Mouse (Mus musculus) left cerebral cortex, adult 18-20 months (tissue): ENCODE data around the gene Fchsd2. TPM values are rescaled to one million over a fixed set of nuclear protein-coding genes. Genes with fewer than 3 reads are reported as not detected.
A peak's percentile ranks its signal among the peaks of the same experiment; 100 is the strongest.

Experiments used
- DNase-seq, 2 experiments: peaks; one replicate each; pipeline ENCODE4 v3.0.0; 2021 to 2022; ENCODE audit warnings: low spot score in 2 of 2, mixed read lengths in 1 of 2
- total RNA-seq, 2 experiments: library from RNA; stranded (reverse); gene quantifications; 2 replicates each; pipeline ENCODE4 v1.2.3; 2021

The Fchsd2 gene
- total RNA-seq, 2 experiments from 2014 or later = 38.2 to 40.2 TPM

DNA sequence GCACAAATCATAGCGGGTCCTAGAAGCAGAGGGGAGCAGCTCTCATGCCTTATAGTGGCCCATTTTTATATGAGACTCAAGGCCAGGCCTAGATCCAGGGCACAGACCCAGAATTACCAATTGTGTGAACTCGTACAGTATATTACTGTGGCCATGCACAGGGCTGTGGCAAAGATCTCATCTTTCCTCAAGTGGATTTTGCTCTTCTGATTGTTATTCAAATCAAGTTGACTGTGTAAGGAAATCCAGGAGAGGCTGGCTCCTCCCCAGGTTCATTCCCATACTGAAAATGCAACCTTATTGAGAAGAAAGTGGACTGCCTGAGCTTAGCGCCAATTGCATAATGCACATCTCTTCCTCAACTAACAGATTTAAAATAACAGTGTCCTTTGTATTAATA lies 190.1 kb downstream of the Fchsd2 start:
- DNase-seq = no peak

GRCm38 (mm10) chr7:101284504-101284903 lies 191.8 kb downstream of the Fchsd2 start:
- no peak for DNase-seq

GRCm38 (mm10) chr7:101286891-101287290 lies 194.2 kb downstream of the Fchsd2 start:
- DNase-seq = no peak

DNA sequence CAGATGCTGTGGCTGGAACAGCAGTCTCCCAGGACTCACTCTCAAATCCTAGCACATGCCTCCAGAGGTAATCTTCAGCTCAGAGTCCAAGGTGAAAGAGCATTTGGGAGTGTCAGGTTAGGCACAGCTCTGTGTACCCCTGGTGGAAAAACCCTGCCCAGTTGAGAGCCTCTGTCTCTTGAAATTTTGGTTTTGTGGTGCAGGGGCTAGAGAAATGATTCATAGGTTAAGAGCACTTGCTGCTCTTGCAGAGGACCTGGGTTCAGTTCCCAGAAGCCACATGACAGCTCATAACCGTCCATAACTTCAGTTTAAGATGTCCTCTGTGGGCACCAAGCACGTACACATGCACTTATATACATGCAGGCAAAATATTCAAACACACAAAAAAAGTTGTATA lies 195.2 kb downstream of the Fchsd2 start:
- no peak for DNase-seq

DNA sequence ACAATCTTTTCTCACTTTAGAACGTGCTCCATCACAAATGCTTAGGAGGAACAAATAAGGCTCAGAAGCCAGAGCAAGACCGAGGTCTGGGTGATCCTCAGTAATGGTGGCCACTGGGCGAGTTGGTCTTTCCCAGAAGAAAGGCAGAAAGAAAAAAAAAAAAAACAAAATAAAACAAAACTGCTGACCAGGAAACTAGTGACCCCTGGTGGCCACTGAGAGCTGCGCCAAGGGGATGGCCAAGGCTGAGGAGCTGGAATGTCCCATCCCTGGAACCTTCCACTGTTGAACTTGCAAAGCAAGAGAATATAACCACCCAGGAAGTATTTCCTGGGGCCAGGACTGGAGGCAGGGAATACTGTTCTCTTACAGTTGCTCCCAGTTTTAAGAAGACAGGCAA lies 195.8 kb downstream of the Fchsd2 start:
- peak; percentile 55 to 62 for DNase-seq

DNA sequence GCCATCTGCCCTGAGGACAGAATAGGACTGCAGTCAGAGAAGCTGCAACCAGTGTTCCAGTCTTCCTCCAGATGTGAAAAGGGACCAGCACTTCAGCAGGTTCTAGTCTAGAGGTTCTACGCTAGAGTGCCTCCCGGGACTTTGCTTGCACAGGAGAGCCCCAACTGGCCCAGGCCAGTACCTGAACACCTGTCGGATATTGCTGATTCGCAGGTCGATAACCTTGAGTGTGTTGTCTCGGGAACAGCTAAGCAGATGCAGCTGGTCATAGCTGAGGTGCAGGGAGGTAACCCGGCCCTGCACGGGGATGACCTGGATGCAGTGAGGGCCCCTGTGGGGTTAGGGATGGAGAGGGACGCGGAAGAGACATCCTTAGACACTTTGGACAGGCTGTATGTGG lies 197.7 kb downstream of the Fchsd2 start:
- no peak for DNase-seq

- DNase-seq = no peak
Observed at GRCm38 (mm10) chr7:101291211-101291610, 198.5 kb downstream of the Fchsd2 start.

DNA sequence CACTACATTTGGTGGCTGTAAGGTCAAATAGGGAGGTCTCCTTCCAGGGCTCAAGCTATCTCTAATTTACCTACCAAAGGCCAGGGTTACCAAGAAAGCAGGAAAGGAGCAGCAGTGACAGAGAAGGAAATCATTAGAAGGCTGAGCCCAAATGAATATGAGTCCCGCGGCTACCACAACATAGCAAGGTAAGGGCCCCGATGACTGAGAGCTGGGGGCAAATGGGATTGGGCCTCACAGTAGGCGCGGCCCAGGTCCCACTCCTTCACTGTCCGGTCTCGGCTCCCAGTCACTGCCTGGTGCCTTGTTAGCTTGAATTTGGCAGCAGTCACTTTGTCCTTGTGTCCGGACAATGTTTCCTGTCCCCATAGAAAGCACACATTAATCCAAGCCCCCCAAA lies 199.0 kb downstream of the Fchsd2 start:
- no peak for DNase-seq

GRCm38 (mm10) chr7:101292086-101292485 lies 199.4 kb downstream of the Fchsd2 start:
- no peak for DNase-seq

DNA sequence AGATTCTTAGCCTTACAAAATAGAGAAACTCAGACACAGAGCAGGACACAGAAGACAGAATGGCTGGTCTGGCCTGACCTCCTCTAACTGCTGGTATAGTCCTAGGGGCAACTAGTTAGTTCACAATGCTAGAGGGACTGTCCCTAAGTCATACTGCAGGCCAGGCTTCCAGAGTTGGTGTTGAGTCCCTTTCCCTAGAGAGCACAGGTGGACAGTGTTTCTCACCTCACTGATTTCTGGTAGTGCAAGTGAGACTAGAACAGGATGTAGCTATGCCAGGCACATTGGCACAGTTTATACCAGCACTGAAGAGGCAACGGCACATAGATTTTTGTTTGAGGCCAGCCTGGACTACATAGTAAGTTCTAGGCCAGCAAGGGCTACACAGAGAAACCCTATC lies 200.0 kb downstream of the Fchsd2 start:
- no peak for DNase-seq

DNA sequence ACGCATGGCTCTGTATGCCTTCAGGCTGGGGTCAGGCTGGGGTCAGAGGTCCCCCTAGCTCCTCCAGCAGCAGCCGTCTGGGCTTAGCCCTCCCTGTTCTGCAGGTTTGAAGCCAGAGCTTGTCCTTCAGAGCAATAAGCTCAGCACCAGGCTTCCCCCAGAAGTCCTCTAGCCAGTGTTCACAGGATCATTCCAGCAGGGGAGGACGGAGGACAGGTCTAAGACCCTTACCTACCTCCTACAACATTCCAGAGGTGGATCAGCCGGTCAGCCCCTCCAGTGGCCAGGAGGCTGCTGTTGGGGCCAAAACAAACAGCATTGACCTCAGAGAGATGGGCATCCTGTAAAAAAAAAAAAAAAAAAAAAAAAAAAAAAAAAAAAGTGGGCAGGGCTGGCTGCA lies 200.5 kb downstream of the Fchsd2 start:
- no peak for DNase-seq

GRCm38 (mm10) chr7:101293611-101294010 lies 200.9 kb downstream of the Fchsd2 start:
- DNase-seq = no peak

DNA sequence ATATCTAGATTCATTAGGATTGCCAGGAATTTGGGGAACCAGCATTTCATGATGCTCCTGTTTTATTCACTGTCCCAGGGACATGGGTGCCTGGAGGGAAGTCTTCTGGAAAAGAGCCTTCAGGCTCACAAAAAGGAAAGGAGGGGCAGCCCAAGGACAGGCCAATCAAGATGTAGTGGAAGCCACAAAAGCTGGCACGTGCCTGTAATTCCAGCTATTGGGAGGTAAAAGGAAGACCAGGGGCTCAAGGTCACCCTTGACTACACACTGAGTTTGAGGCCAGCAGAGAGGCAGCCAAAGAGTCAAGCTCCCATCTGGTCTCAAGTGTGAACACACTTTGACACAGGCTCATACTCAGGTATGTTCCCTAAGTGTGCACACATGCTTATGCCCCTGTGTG lies 202.8 kb downstream of the Fchsd2 start:
- DNase-seq = no peak

GRCm38 (mm10) chr7:101296252-101297022 lies 203.8 kb downstream of the Fchsd2 start:
- DNase-seq = peak; percentile 90 to 91

- no peak for DNase-seq
Observed at GRCm38 (mm10) chr7:101297023-101297405, 204.4 kb downstream of the Fchsd2 start.

GRCm38 (mm10) chr7:101298375-101298774 lies 205.7 kb downstream of the Fchsd2 start:
- DNase-seq = no peak

- DNase-seq = peak; percentile 25 to 36
Observed at GRCm38 (mm10) chr7:101301361-101301880, 208.8 kb downstream of the Fchsd2 start.

- peak; percentile 89 to 90 for DNase-seq
Observed at GRCm38 (mm10) chr7:101301881-101302456, 209.3 kb downstream of the Fchsd2 start, which contains the start of gene Atg16l2. Atg16l2 (minus strand) TSS chr7:101302251.

DNA sequence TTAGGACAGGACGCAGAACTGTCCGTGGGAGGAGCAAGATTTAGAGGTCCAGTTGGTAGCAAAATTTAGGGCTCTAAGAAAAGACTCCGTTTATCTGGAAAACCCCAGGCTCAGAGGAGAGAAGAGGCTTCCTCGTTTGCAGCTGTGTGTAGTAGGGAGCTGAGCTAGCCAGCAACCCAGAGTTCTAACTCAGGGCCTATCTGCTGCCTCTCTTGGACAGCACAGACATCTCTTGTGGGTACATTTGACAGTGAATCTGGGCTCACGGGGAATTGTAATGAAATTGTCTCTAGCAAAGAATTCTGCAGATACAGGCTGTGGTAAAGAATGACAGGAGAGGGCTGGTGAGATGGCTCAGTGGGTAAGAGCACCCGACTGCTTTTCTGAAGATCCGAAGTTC lies 210.0 kb downstream of the Fchsd2 start:
- DNase-seq = no peak

GRCm38 (mm10) chr7:101306841-101307240 lies 214.2 kb downstream of the Fchsd2 start:
- DNase-seq = no peak

DNA sequence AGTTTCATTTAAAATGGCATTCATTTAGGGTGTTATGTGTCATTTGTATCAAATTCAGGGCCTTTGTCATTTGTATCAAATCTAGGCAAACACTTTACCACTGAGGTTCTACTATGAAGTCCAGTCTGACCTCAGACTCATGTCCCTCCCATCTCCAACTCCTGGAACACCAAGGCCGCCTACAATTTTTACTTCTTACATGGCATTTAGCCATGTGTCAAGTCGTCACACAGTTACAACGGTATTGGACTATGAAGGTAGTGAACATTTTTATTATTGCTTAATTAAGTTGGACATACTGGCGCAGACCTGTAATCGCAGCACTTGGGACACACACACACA lies 217.3 kb downstream of the Fchsd2 start:
- DNase-seq = no peak

- DNase-seq = peak; percentile 97 to 98
Observed at GRCm38 (mm10) chr7:101310327-101311028, 217.8 kb downstream of the Fchsd2 start.
